Mouse (Mus musculus) heart, embryonic 12.5 days (tissue): ENCODE measurements around the gene Pnp2. TPM values are rescaled to one million over a fixed set of nuclear protein-coding genes. Genes with fewer than 3 reads are reported as not detected.

ENCODE experiments used
- polyA plus RNA-seq: library from polyadenylated mRNA; unstranded; fragments of >200 nt; fragmentation: Nextera tagmentation; extraction: Ambion mirVana; gene quantifications from 2 replicates; pipeline ENCODE4 v1.2.1, GENCODE M21; 2016

Pnp2 gene
- polyA plus RNA-seq, 1 experiment from 2014 or later, result 0.32 TPM

Other genes with a start within 250 kb of the Pnp2 start
- not detected in 2 replicates for gene Olfr748, start 248.6 kb upstream of the Pnp2 start, polyA plus RNA-seq
- gene Olfr749, start 210.9 kb upstream of the Pnp2 start, polyA plus RNA-seq, result not detected in 2 replicates
- gene Ttc5, start 170.5 kb upstream of the Pnp2 start, polyA plus RNA-seq, result 46.1 and 48.1 TPM in 2 replicates
- not detected in 2 replicates for gene Ccnb1ip1, start 148.3 kb upstream of the Pnp2 start, polyA plus RNA-seq
- 40.4 and 41.2 TPM in 2 replicates for gene Parp2, start 148.2 kb upstream of the Pnp2 start, polyA plus RNA-seq
- gene Tep1, start 85.4 kb upstream of the Pnp2 start, polyA plus RNA-seq, result 6.0 and 6.1 TPM in 2 replicates
- 0.08 and 0.09 TPM in 2 replicates for gene Klhl33, start 58.5 kb upstream of the Pnp2 start, polyA plus RNA-seq
- gene Osgep, start 31.1 kb upstream of the Pnp2 start, polyA plus RNA-seq, result 108 and 111 TPM in 2 replicates
- gene Apex1, start 31.0 kb upstream of the Pnp2 start, polyA plus RNA-seq, result 152 and 159 TPM in 2 replicates
- 33.6 and 37.3 TPM in 2 replicates for gene Pip4p1, start 25.1 kb upstream of the Pnp2 start, polyA plus RNA-seq
- gene Pnp, start 24.9 kb upstream of the Pnp2 start, polyA plus RNA-seq, result 39.0 and 43.8 TPM in 2 replicates
- gene Gm49342, start 11.5 kb upstream of the Pnp2 start, polyA plus RNA-seq, result not detected in 2 replicates
- 0.41 TPM in 1 of 2 replicates, not detected in the other for gene Rnase10, start 51.8 kb downstream of the Pnp2 start, polyA plus RNA-seq
- not detected in 2 replicates for gene Rnase9, start 85.9 kb downstream of the Pnp2 start, polyA plus RNA-seq
- not detected in 2 replicates for gene Rnase11, start 94.2 kb downstream of the Pnp2 start, polyA plus RNA-seq
- gene Rnase12, start 101.7 kb downstream of the Pnp2 start, polyA plus RNA-seq, result 0.51 and 0.70 TPM in 2 replicates
- not detected in 2 replicates for gene Olfr750, start 118.4 kb downstream of the Pnp2 start, polyA plus RNA-seq
- gene Rnase4, start 135.1 kb downstream of the Pnp2 start, polyA plus RNA-seq, result 13.7 and 15.0 TPM in 2 replicates
- gene Ang, start 135.2 kb downstream of the Pnp2 start, polyA plus RNA-seq, result 2.0 and 3.2 TPM in 2 replicates
- not detected in 2 replicates for gene Eddm3b, start 158.4 kb downstream of the Pnp2 start, polyA plus RNA-seq
- 0.29 TPM in 1 of 2 replicates, not detected in the other for gene Rnase6, start 167.9 kb downstream of the Pnp2 start, polyA plus RNA-seq
- gene Rnase1, start 190.8 kb downstream of the Pnp2 start, polyA plus RNA-seq, result 0.19 TPM in 1 of 2 replicates, not detected in the other
- gene Rnase2b, start 206.3 kb downstream of the Pnp2 start, polyA plus RNA-seq, result not detected in 2 replicates
- not detected in 2 replicates for gene Ang2, start 243.2 kb downstream of the Pnp2 start, polyA plus RNA-seq
- gene Ear14, start 247.4 kb downstream of the Pnp2 start, polyA plus RNA-seq, result not detected in 2 replicates